Mouse (Mus musculus) kidney, postnatal 14 days (tissue): ENCODE results near the gene Fam222a.

Experiments
- DNase-seq: peaks from one replicate; pipeline ENCODE4 v3.0.0; 2022; ENCODE audit warnings: mixed read lengths

Gene Fam222a

DNA sequence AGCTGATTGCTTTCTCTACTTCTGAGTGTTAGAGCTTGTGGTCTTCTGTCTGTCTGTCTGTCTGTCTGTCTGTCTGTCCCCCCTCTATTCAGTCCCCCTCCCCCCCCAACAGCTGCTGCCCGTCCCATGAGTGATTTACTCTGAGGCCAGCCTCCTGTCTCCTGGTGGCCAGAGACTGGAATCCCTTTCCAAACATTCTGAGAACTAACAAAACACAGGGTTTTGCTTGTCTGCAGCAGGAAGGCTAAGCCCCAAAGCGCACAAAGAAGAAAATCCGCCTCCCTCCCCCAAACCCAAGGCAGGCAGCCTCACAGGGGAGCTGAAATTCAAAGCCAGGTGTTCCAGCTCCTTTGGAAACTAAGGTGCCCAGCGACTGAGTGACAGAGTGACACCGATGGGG lies 17.9 kb downstream of the Fam222a start:
- DNase-seq = no peak

DNA sequence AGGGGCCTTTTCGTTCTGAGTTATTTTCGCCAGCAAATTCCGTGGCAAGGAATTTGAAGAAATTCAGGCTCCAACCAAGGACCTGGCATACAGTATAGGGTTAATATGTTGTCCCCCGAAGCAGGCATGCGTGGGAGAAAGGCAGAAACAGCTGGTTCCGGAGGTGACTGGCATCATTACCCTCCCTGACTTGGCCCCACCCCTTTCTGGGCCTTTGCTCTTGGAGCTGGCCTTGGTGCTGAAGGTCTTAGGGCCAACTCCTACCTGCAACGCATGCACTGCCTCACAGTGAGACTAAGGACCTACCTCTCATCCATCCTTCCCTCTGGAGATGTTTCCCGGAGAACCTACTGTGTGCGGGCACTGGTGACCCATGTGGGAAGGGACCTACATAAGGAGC lies 20.1 kb downstream of the Fam222a start:
- DNase-seq = peak; percentile 89

DNA sequence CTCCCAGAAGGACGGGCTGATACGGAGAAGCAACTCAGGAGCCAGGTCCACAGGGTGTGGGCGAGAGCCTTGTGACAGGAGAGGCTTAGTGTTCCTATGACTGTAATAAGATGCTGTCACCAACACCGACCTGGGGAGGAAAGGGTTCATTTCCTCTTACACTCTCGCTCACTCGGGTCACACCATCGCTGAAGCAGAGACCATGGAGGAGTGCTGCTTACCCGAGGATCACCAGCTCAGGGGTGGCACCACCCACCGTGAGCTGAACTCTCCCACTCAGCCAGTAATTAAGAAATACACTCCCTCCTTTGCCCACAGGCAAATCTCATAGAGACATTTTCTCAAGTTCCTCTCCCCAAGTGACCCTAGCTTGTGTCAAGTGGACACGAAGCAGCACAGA lies 20.6 kb downstream of the Fam222a start:
- no peak for DNase-seq

DNA sequence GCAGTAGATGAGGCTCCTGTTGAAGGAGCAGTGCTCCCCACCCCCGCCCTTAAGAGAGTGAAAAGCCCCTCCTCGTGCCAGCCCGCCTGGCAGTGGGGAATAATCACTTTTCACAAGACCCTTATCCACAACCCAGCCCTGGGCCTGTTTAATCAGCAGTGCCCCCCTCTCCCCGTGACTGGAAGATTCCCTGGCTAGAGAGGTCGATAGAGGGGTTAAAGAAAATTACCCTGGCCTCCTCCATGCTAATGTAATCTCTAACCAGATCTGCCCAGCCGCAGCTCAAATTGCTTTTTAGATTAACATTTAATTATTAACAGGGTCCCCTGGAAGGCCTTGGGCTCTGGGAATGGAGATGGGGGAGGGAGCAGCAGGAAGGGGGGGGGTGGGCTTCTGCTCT lies 21.2 kb downstream of the Fam222a start:
- peak; percentile 58 for DNase-seq

DNA sequence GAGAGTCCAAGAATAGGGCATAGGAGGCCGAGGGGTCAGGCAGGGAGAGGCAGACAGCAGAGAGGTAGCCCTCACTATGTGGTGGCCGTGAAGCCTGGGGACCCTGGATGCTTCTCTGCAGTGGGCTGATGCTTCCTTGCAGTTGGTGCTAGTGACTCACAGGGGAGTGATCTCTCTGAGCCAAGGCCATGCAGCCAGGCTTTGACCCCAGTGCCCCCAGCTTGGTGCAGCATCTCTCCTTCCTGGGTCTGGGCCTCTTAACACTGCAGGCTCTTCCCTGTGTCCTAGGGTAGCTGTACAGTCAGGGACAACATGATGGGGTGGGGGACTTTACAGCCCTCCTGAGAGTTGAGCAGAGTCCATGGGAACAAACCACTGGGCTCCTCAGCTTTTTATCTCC lies 21.6 kb downstream of the Fam222a start:
- DNase-seq = no peak

DNA sequence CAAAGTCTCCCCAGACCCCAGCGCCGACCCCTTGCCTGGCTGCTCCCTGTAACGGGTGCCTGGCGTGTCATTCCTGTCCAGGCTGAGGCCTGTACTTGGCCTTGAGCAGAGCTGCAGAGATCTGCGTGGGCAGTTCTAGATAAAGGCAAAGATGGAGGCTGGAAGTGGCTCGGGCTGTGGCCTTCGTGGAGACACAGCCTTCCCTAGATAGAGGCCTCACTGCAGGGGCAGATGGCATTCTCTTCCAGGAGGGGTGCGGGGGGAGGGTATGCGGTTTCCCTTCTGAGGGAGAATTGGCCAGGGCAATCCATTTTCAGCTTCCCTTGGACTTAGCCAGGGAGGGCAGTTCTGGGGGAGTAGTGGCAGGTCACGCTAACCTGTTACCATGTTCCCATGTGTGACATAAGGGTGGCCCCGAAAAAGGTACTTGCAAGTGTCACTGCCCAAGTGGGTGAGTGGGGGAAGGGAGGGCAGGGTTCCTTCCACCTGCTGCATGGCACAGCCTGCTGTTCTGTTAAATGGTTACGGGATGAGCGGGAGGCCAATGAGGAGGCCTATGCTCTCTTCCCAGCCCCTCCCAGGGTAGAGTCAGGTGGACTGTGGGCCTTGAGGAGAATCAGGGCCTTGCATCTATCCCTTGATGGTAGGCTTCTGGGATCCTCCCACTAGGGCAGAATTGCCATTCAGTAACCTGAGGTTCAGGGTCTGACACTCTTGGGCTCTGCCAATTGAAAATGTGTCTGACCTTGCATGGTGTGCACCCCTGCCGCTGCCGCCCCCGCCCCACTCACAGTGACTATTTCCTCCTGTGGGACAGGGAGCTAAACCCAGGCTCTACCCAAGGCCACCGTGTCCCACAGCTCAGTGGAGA lies 22.5 kb downstream of the Fam222a start:
- no peak for DNase-seq

DNA sequence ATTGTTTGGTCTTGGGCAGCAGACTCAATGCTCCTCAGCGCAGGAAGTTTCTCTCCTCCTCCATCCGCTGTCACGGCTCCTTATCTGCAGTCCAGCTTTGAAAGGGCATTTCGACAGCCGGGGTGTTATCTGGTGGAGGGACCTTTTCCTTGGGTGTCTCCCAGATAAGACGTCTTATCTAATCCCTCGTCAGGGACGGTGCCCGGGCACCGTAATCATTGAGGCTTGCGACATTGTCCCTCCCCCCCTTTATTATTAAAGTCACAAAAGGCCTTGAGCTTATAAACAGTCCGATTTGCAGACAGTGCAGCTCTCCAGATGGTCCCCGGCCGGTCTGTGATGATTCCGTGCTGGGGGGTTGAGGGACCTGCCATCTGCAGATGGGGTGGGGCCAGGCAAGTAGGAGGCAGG lies 23.3 kb downstream of the Fam222a start:
- DNase-seq = no peak

DNA sequence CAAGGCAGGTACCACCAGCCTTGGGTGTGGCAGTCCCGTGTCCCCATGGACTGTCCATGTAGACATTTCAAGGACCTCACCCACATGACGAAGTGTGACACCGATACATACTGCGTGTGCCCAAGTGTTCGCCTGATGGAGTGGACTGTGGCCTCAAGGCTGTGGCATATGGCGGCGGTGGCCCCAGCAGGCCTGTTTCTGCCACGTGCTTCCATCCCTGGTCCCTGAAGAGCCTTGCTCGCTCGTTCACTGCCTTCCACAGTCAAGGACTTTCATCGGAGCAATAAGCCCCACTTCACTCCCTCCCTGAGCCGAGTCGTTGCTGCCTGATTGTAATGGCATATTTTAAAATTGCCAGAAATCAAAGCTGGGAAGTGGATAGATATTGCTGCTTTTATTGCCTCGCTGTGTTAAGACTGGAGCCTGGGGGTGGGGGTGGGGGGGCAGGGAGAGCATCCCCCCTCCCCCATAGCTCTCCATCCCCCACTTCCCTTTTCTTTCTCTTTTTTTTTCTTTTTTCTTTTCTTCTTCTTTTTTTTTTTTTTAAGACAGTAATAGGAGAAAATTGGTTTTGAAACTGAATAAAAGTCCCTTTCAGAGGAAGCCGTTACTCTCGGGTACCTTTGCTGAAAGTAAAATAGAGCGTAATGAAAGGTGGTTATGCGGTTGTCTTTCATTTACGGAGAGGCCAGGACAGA lies 24.8 kb downstream of the Fam222a start:
- no peak for DNase-seq

DNA sequence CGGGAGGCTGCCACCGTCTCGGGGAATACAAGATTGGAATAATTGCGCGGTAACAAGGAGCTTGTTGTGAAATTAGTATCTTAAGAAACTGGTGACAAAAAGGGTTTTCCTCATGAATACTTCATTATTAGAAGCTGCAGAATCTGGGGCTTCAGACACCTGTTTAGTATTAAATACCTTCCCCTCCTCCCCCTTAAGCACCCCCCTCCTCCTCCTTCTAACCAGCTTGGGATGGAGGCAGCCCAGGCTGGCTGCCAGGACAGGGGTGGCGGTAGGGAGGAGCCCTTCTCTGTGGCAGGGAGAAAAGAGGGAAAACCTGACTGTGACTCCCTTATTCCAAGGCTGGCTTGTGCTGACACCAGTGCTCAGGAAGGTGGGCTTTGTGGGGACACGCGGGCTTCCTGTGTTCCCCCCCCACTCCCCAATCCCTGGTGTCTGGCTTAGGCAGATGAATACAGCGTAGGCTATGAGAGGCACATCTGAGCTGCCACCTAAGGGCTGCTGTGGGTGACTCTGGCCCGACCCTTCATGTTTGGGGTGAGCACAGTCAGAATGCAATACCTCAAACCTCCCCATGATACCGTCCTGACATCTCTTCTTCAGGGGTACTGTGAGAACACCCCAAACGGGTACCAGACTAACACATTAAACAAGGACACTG lies 25.5 kb downstream of the Fam222a start:
- peak; percentile 53 for DNase-seq

DNA sequence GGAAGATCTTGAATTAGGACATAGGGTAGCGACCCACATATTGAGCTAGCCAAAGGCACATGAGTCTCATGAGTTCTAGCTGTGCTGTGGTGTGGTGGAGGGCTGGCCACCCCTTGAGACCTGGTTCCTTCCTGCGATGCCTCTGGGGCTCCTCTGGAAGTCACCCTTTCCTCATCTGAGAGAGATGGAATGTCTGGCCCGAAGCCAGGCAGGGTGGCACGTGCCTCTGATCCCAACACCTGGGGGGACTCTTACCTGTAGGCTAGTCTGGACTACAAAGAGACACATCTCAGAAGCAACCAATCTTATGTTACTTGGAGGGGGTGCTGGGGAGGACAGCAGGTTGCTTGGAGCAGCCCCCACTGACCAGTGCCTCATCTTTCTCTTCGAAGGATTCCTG lies 26.1 kb downstream of the Fam222a start:
- peak; percentile 63 for DNase-seq

DNA sequence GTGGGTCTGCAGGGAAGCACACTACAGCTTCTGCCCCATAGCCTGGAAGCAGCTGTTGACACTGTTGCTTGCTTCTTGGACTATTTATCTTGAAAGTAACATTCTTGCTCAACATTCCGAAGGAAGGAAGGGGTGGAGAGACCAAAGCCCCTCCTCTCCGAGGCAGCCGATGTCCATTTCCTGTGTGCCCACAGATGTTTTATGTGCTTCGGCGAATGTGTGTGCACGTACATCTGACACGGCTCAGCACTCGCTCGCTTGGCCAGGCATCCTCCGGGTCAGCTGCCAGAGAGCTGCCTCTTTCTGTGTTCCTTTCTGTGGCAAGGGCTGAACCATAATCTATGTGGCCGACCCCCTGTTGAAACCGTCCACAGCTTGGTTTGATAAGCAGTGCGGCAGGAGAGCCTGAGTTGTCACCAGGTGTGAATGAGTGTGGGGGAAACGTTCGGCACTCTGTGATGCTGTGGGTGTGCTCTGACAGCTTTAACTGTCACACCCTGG lies 27.0 kb downstream of the Fam222a start:
- DNase-seq = peak; percentile 78

DNA sequence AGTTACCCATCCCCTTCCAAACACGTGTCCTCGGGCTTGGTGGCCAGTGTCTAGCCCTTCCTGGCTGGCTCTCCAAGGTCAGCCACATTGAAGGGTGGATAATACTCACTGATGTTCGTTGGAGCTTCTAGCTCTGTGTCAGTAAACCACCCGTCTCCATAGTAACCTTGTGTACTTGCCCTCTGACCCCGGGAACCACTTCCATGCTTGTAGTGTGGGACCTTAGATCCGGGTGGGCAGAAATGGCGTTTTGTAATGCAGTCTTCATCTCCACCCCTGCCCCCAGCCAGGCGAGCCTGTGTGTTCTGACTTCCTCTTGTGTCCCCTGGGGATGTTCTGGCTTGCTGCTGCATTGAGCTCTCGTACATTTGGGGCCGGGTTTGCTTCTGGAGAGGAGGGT lies 28.8 kb downstream of the Fam222a start:
- DNase-seq = peak; percentile 65

DNA sequence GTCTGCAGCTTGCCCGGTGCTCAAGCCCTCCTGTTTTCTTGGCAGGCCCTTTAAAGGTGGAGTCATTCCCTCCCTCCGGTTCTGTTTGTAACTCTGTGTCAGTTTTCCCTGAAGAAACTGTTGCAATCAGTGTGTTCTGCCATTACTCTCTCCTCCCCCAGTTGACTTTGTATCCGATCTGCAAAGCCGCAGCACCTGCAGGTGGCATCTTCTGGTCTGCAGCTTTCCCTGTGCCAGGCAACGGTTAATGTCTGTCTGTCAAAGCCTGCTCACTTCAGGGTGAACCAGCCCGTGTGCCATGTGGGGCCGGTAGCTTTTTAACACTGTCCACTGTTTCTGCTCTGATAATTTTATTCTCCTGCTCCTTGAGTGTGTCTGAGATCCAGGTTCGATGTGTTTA lies 29.4 kb downstream of the Fam222a start:
- no peak for DNase-seq

DNA sequence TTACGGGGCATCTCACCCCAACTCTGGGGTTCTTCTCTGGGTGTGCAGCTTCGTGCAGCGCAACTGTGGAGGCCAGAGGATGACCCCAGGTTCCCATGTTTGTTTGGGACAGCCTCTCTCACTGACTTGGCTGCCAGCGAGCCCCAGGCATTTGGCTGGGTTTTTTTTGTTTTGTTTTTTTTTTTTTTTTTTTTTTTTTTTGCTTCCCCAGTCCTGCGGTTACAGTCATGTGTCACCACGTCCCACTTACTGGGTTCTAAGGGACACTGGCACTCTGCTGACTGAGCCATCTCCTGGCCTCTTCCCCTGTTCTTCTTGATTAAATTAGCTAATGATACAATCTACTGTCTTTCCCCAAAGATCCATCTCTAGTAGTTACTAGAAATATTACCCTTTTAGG lies 29.8 kb downstream of the Fam222a start:
- DNase-seq = no peak

DNA sequence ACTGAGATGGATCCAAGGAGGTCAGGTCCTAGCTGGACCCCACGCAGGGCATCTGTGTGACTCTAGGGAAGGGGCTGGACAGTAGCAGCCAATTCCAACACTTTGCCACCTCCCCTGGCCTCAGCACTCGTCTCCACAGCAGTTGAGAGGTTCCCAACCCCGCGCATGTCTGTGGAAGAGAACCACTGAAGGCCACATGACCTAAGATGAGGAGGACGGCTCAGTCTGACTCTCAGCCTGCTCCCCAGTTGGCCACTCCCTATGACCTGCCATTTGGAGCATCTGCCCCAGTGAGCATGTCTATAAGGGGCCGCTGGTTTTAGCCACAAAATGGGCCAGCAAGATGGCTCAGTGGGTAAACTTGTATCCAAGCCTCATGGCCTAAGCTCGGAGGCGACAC lies 34.2 kb downstream of the Fam222a start:
- DNase-seq = no peak

DNA sequence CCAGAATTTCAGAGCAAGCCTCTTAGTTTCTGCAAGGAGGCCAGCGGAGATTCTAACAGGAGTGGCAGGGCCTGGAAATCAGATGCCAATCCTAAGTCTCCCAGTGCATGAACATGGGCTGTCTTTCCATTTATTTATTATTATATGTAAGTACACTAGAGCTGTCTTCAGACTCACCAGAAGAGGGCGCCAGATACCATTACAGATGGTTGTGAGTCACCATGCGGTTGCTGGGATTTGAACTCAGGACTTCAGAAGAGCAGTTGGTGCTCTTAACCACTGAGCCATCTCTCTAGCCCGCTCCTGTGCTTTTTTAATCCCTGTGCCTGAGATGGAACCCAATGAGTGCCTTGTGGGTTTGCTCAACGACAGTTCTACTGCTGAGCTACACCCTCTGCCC lies 36.2 kb downstream of the Fam222a start:
- DNase-seq = no peak

DNA sequence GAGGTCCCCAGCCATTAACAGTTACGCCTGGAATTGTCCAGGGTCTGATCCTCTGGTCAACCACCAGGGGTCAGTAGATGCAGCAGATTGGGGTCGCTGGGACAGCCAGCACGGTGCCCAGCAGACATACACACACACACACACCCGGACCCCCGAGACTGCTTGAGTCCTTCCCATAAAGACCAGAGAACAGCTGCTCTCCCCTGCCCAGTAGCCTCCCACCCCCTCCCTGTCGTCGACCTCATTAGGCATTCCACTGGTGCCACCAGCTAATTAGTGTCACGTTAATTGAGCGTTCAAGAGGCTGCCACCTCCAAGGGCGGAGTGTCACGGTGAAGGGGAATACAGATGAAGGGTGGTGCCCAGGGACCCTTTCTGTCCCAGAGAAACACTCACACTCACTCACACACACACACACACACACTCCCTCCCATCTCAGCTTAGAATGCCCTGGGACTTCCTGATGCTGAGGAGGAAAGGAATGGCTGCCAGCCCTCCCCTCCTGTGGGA lies 37.0 kb downstream of the Fam222a start:
- no peak for DNase-seq

DNA sequence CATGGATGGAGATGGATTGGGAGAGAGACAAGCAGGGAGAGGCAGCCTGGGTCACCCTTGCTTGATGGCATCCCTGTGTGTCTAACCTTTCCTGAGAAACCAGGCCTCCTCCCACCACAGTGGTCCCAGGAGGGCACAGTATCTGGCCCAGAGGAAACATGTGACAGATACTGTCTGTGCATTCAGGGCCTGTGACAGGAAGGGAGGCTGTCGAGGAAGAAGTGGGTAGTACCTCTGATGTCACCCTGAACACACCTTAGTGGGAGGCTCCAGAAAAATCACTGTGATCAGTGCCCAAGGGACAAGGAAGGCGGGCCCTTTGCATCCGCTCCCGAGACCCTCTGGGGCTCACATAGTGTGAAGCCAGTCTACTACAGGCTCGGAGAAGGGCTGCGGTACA lies 38.2 kb downstream of the Fam222a start:
- DNase-seq = no peak

DNA sequence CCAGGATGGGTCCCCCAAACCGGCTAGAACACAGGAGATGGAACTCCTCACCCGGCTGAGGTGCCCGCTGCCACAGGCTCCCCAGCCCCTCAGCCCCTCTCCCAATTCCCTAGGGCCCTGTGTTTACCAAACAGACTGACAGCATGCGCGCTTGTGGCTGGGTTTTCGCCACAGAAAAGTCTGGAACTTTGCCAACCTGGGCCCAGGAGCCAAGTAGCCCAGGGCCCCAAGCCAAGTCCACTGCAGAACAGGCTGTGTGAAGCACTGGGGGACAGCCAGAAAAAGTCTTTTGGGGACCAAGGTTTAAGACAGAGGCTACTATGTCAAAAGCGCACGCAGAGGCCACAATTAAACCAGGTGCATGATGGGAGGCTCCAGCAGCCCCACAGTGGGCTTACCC lies 39.8 kb downstream of the Fam222a start:
- peak; percentile 84 for DNase-seq

DNA sequence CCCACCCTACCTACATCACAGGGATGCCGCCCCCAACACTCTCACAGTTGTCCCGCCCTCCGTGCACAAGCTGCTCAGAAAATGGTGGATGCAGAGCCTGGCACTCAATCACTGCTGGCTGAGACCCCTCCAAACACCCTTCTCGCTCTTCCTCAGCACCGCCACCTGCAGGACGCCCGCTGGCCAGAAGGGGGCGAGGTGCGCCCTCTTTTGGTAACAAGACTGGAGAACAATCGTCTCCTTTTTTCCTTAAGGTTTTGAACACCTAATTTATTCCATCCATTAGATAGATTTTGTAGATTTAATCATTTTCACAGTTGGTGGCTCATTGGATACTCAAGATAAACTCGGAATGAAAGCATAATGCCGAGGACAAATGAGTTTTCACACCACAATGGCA lies 40.7 kb downstream of the Fam222a start:
- peak; percentile 83 for DNase-seq

DNA sequence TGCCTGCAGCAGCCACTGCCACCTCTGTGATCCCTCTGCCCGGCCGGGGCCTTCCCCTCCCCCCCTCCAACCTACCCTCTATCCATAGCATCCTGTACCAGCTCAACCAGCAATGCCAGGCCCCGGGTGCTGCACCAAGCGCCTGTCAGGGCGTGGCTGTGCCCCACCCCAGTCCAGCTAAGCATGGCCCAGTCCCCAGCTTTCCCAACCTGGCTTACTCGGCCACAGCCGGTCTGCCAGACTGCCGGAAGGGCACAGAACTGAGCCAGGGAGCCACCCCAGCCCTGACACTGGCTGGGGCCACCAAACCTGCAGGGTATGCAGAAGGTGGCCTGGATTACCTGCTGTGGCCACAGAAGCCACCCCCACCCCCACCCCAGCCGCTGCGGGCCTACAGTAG lies 43.4 kb downstream of the Fam222a start:
- DNase-seq = no peak

DNA sequence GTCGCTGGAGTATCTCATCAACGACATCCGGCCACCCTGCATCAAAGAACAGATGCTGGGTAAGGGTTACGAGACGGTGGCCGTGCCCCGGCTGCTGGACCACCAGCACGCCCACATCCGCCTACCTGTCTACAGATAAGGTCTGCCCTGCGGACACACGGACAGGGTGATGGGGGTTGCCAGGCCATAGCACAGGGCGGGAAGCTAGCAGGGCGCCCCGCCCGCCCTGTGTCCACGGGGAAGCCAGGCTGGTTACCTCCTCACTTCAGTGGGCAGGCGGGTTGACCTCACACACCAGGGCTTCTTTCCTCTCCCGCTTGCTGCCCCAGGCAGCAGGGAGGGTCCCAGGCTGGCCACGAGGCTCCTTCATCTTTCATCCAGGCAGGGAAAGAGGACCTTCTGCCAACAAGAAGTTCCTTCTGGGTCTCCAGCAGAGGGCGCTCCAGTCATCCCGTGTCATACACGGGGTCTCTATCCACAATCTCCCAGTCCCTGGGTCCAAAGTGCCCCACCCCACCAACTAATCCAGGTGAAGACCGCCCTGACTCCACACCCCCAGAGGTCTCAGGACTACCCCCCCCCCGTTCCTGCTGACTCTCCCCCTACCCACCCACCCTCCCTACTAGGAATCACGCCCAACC lies 44.3 kb downstream of the Fam222a start:
- no peak for DNase-seq

DNA sequence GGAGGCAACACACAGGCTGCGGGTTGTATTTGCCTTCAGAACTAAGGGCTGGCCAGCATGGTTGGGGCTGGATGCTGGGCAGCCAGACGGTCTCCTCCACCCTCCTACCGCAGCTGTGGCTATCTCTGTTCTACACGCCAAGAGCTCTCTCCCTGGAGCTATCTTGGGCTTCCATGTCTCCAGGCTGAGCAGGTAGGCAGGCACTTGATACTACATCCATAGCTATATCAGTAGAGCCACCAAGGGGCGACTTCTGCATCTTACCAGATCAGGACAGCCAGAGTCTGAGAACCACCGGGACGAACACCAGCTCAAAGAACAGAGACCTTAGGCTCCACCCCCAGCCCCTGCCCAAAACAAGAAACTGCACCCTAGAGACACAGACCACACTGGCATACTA lies 47.0 kb downstream of the Fam222a start:
- no peak for DNase-seq
